Mouse (Mus musculus) heart, adult 18-20 months (tissue): ENCODE measurements around the gene Heatr6. TPM values are rescaled to one million over a fixed set of nuclear protein-coding genes. Genes with fewer than 3 reads are reported as not detected.

Experiments
- DNase-seq, 2 experiments: peaks; one replicate each; pipeline ENCODE4 v3.0.0; 2021 to 2022; ENCODE audit warnings: mixed read lengths in 1 of 2
- long read RNA-seq, 2 experiments: library from polyadenylated mRNA; stranded (forward); transcript quantifications; one replicate each; pipeline ENCODE4 v2.0.0; 2021
- total RNA-seq, 2 experiments: library from RNA; stranded (reverse); gene quantifications; 2 replicates each; pipeline ENCODE4 v1.2.3; 2021

The Heatr6 gene
- total RNA-seq: 1 to 10 TPM; 5.5 to 6.5 TPM
- long read RNA-seq, experiment 1, full-length matches to known transcripts: 1 of 4 reads
- long read RNA-seq, experiment 1, partial matches to known transcripts: 1 of 4 reads
- long read RNA-seq, experiment 1, other reads (novel, unspliced or antisense): 2 of 4 reads
- long read RNA-seq, experiment 2, full-length matches to known transcripts: 1 of 3 reads
- long read RNA-seq, experiment 2, partial matches to known transcripts: 0 of 3 reads
- long read RNA-seq, experiment 2, other reads (novel, unspliced or antisense): 2 of 3 reads

GRCm38 (mm10) chr11:83753581-83754181 lies at the start of gene Heatr6:
TSS of gene Heatr6 (plus strand) at chr11:83753696.
- peak; percentile 91 to 92 for DNase-seq

GRCm38 (mm10) chr11:83703705-83704104 lies 49.8 kb upstream of the Heatr6 start, which contains the start of gene Wfdc17:
TSS of gene Wfdc17 (plus strand) at chr11:83703991.
- DNase-seq: peak in 1 of 2 experiments; percentile 23

GRCm38 (mm10) chr11:83708715-83709114 lies 44.8 kb upstream of the Heatr6 start, which contains the start of gene Wfdc18:
TSS of gene Wfdc18 (plus strand) at chr11:83709015.
- no peak for DNase-seq

GRCm38 (mm10) chr11:83709683-83710082 lies 43.8 kb upstream of the Heatr6 start:
- DNase-seq: no peak

- no peak for DNase-seq
Measured at GRCm38 (mm10) chr11:83712671-83713070, 40.8 kb upstream of the Heatr6 start.

- DNase-seq: no peak
Measured at GRCm38 (mm10) chr11:83713925-83714324, 39.6 kb upstream of the Heatr6 start.

GRCm38 (mm10) chr11:83717042-83717665 lies 36.3 kb upstream of the Heatr6 start:
- DNase-seq: peak in 1 of 2 experiments; percentile 18

- no peak for DNase-seq
Measured at GRCm38 (mm10) chr11:83720766-83721165, 32.7 kb upstream of the Heatr6 start.

- no peak for DNase-seq
Measured at GRCm38 (mm10) chr11:83728757-83729432, 24.6 kb upstream of the Heatr6 start.

- peak in 1 of 2 experiments; percentile 9 for DNase-seq
Measured at GRCm38 (mm10) chr11:83731116-83731515, 22.4 kb upstream of the Heatr6 start.

GRCm38 (mm10) chr11:83733071-83733640 lies 20.3 kb upstream of the Heatr6 start:
- DNase-seq: no peak

- no peak for DNase-seq
Measured at GRCm38 (mm10) chr11:83734215-83734614, 19.3 kb upstream of the Heatr6 start.

- DNase-seq: no peak
Measured at GRCm38 (mm10) chr11:83735881-83736280, 17.6 kb upstream of the Heatr6 start.

GRCm38 (mm10) chr11:83737109-83737558 lies 16.4 kb upstream of the Heatr6 start:
- DNase-seq: peak in 1 of 2 experiments; percentile 32

- DNase-seq: peak; percentile 67 to 90
Measured at GRCm38 (mm10) chr11:83739241-83739640, 14.3 kb upstream of the Heatr6 start.

GRCm38 (mm10) chr11:83740443-83740991 lies 13.0 kb upstream of the Heatr6 start:
- no peak for DNase-seq

GRCm38 (mm10) chr11:83741841-83742240 lies 11.7 kb upstream of the Heatr6 start:
- DNase-seq: no peak

- DNase-seq: no peak
Measured at GRCm38 (mm10) chr11:83742731-83743355, 10.7 kb upstream of the Heatr6 start.

GRCm38 (mm10) chr11:83743525-83743924 lies 10.0 kb upstream of the Heatr6 start:
- no peak for DNase-seq

- DNase-seq: peak in 1 of 2 experiments; percentile 13
Measured at GRCm38 (mm10) chr11:83746152-83746551, 7.3 kb upstream of the Heatr6 start.

- DNase-seq: no peak
Measured at GRCm38 (mm10) chr11:83746681-83747080, 6.8 kb upstream of the Heatr6 start, which contains the start of gene Wfdc21. TSS of gene Wfdc21 (plus strand) at chr11:83746940.
